Mouse (Mus musculus): Measurements from ENCODE around the gene Zfp867.
A peak's percentile ranks its signal among the peaks of the same experiment; 100 is the strongest.

Gene Zfp867

GRCm38 (mm10) chr11:59472326-59472677 lies at the start of gene Zfp867:
Gene Zfp867, minus strand, starts transcription at chr11:59472474.
- peak; percentile 89 for DNase-seq (ENCODE audit: low read depth)

DNA sequence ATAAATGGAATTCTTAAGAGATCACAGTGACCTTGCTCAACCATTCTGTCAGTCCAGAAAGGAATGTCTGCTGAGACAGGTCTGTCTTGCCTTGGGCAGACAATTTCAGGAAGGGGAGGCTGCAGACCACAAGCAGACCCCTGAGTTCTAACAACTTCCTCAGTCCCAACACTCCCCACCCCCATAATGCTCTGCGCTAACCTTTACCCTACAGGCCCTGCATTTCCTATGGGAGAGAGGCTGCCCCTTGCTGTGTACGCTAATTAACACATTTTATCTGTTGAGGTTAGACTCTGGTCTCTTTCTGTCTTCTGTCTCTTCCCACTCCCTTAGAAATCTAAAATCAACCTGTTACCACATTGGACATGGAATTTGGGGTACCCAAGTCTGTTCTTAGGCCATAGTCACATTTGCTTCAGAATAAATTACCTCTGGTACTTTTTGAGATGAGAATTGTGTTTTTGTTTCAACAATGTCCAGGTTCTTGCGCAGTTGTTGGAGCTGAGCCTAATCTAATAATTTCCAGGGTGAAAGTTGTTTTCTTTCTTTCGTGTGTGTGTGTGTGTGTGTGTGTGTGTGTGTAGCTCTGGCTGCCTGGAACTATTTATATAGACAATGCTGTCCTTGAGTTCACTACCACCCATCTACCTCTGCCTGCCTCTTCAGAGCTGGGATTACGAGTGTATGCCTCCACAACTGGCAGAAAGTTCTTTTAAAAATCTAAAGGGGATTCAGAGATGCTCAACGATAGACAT lies 47.6 kb upstream of the Zfp867 start:
- no peak for DNase-seq (ENCODE audit: low read depth)

GRCm38 (mm10) chr11:59518226-59518625 lies 46.0 kb upstream of the Zfp867 start:
- DNase-seq (ENCODE audit: low read depth) = peak; percentile 27

GRCm38 (mm10) chr11:59517441-59517840 lies 45.2 kb upstream of the Zfp867 start:
- DNase-seq (ENCODE audit: low read depth) = no peak

DNA sequence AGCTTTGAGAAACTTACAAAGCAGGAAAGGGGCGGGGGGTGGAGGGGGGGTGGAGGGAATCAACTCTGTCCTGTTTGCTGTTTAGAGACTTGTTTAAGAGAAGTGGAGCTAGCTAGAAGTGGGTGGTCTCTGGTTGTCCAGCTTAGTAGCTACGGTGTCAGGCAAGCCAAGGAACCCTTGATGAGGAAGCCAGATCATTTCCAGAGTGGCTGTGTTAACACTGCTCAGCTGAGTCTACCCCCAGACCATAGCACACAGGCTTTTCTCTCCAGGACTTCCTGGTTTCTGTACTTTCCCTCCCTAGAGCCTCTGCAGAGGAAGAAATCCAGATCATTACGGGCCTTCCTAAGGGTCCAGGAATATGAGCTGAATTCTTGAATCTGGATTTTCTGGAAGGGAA lies 42.5 kb upstream of the Zfp867 start:
- DNase-seq (ENCODE audit: low read depth) = no peak

DNA sequence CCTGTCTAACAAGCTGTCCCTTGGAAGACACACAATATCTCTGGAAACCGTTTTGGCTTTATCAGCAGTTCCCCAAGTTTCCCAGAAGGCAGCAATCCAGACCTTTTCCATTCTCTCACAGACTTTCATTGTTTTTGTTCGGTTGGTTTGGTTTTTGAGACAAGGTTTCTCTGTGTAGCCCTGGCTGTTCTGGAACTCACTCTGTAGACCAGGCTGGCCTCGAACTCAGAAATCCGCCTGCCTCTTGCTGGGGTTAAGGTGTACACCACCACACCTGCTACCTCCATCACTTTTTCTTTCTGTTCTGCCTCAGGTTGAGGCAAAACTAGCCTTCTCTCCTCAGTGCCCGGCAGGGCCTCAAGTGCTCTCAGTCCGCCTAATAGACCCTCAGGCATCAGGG lies 42.1 kb upstream of the Zfp867 start:
- no peak for DNase-seq (ENCODE audit: low read depth)

DNA sequence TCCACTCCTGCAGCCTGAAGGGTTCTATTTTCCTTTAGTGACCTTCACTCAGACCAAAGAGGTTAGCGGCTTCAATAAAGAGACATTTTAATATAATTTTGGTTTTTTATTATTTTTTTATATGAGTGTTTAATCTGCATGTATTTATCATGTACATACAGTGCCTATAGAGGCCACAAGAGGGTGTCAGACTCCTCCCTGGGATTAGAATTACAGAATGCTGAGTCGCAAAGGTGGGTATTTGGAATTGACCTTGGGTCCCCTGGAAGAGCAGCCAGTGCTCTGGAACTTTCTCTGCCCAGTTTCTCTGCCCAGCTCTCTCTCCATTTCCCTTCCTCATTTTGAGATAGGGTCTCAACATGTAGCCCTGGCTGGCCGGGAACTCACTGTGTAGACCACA lies 41.3 kb upstream of the Zfp867 start:
- no peak for DNase-seq (ENCODE audit: low read depth)

DNA sequence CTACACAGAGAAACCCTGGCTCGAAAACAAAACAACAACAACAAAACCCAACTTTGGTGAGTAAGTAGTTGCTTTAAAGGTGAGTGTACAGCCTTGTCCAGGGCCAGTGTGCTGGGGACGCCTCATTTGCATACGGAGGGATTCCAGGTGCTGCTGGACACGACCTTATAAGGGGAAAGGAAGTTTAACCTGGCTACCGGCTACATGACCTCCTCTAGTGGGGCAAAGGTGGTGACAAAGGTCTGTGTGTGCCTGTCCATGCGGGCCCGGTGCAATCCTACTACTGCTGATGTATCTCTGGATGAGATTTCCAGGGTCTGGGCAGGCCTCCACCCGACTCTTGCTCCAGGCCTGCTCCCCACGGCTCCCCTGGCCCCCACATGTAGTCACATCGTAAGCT lies 40.5 kb upstream of the Zfp867 start:
- no peak for DNase-seq (ENCODE audit: low read depth)

DNA sequence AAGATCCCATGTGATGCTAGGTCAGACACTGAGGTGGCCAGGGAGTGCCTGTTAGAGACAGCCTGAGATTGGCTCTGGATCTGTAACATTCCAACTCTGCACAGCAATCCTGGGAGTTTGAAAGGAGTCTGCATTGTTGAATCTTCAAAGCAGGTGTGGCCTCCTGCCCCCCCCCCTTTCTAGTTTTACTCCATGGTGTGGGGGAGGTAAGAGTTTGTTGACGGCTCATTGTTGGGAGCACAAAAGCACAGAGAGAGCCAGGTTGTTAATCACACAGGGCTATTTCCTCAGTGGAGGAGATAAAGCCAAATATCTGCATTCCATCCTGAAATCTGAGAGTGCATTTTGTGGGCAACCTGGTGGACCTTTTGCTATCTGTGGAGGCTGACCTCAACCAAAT lies 39.3 kb upstream of the Zfp867 start:
- DNase-seq (ENCODE audit: low read depth) = no peak

GRCm38 (mm10) chr11:59506713-59507074 lies 34.4 kb upstream of the Zfp867 start:
- DNase-seq (ENCODE audit: low read depth) = no peak

- DNase-seq (ENCODE audit: low read depth) = peak; percentile 81
Observed at GRCm38 (mm10) chr11:59505839-59506712, 33.8 kb upstream of the Zfp867 start.

DNA sequence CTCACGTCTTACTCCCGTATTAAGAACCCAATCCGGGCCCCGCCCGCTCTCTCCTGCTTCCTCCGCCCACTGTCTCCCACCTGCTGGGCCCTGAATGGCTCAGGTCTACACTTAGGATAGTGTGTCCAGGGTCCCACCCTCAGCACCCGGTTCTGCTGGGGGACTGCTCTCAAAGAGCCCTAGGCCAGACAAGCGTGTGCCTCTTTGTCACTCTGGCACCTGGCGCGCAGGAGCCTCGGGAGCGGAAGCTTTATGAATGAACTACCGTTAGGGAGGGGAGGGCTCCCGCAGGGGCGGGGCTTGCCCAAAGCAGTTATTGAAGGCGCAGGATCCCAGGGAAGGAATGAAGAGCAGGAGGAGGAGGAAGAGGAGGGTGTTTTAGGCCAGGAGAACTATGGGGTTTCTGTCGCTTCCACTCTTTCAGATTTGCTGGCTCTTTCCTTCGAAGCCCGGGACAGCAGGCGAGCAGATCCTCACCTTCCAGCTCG lies 33.1 kb upstream of the Zfp867 start:
- peak; percentile 70 for DNase-seq (ENCODE audit: low read depth)

DNA sequence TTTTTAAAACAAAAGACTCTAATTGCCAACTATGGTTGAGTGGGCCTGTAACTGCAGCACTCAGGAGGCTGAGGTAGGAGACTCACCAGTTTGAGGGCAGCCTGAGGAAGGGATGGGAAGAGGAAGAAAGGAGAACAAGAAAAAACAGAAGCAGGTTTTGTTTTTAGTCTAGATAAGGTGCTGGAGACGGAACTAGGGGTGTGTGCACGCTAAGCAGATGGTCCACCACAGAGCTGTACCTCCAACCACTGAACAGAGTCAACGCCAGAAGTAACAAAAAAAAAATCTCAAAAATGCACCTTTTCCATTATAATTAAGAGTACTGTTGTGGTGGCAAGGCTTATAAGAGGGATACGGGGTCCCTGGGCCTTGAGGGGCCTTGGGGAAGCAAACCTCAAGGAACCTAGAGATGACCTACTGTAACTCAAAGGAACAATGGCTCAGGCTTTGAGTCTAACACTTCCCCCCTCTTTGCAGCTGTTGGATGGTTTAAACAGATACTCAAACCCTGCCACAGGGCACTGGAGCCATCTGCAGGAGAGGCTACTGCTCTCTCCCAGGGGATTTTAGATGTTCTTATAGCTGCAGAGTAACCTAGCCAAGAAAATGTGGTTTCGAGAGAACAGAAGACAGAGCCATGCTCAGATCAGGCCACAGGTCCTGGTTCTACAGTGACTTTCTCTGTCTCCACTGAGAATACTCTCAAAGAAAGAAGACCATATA lies 29.9 kb upstream of the Zfp867 start:
- no peak for DNase-seq (ENCODE audit: low read depth)

- no peak for DNase-seq (ENCODE audit: low read depth)
Observed at GRCm38 (mm10) chr11:59497747-59498146, 25.5 kb upstream of the Zfp867 start.

GRCm38 (mm10) chr11:59496672-59497310 lies 24.5 kb upstream of the Zfp867 start:
- no peak for DNase-seq (ENCODE audit: low read depth)

- DNase-seq (ENCODE audit: low read depth) = no peak
Observed at GRCm38 (mm10) chr11:59486222-59486621, 13.9 kb upstream of the Zfp867 start.

DNA sequence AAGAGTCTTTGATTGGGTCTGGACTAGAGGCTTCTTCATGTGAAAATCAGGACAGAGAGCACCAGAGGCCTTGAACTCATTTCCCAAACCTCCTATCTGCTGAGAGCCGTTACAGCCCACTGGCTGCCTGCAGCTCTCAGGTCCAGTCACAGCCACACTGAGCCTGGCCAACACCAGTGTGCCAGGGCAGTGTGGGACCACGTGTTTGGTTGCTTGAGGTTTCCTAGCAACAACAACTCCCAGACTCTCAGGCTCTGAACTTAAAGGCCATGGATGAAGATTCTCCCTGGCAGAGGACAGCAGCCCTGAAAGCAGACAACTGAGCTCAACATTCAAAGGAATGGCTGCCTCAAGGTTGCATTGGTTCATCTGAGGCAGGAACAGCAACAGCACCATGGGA lies 13.4 kb upstream of the Zfp867 start:
- no peak for DNase-seq (ENCODE audit: low read depth)

GRCm38 (mm10) chr11:59483212-59483611 lies 10.9 kb upstream of the Zfp867 start:
- peak; percentile 73 for DNase-seq (ENCODE audit: low read depth)

GRCm38 (mm10) chr11:59477240-59477639 lies 5.0 kb upstream of the Zfp867 start:
- no peak for DNase-seq (ENCODE audit: low read depth)

- peak; percentile 31 for DNase-seq (ENCODE audit: low read depth)
Observed at GRCm38 (mm10) chr11:59471413-59472325, 605 bp downstream of the Zfp867 start.

DNA sequence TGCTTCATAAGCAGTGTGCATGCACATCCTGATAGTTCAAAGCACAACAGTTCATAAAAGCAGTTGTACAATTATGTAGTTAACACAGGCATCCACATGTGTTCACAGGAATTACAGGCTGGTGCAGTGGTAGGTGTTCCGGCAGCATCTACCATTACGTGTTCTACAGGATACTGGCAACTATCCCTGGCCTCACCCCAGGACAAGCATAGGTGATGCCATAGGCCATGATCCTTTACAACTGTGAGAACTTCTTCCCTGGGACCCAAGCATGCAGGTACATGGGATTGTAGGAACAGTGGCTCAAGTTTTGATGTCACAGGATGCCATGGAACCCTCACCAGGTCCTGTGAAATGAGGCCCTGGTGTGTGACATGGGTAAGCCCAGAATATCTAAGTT lies 11.8 kb downstream of the Zfp867 start:
- DNase-seq (ENCODE audit: low read depth) = no peak
